Mouse (Mus musculus) forebrain, postnatal 0 days (tissue): ENCODE results near the gene Bsg. TPM values are rescaled to one million over a fixed set of nuclear protein-coding genes. Genes with fewer than 3 reads are reported as not detected.
A peak's percentile ranks its signal among the peaks of the same experiment; 100 is the strongest.
"Not testable (repeated sequence)": the region's sequence is repeated elsewhere in the genome, so short reads cannot be mapped to it uniquely, and the experiment has no call there.

Experiments used
- ATAC-seq: fragments of 200-750 bp; cut with Nextera tagmentation; 2 replicates; pipeline ENCODE4 v1.8.0; 2017; ENCODE audit warnings: mild to moderate bottlenecking, moderate library complexity
- DNase-seq: peaks from one replicate; pipeline ENCODE4 v3.0.0-alpha.2; 2015
- H3K27ac ChIP-seq: fragments of 300-500 bp; sonication (generic); 2 replicates; pipeline ENCODE4 v1.5.1; 2014; ENCODE audit warnings: low read depth, mild to moderate bottlenecking, antibody characterized with exemption, low read length, moderate library complexity, mixed read lengths
- H3K27me3 ChIP-seq: fragments of 300-500 bp; sonication (generic); 2 replicates; pipeline ENCODE4 v1.6.1; 2014; ENCODE audit warnings: mild to moderate bottlenecking, low read length, mixed read lengths; ENCODE audit not compliant: insufficient read depth
- H3K36me3 ChIP-seq: fragments of 300-500 bp; sonication (generic); 2 replicates; pipeline ENCODE4 v1.6.1; 2014; ENCODE audit warnings: mild to moderate bottlenecking, moderate library complexity; ENCODE audit not compliant: insufficient read depth
- H3K4me1 ChIP-seq: fragments of 300-500 bp; sonication (generic); 2 replicates; pipeline ENCODE4 v1.6.1; 2014; ENCODE audit warnings: antibody characterized with exemption; ENCODE audit not compliant: insufficient read depth
- H3K4me2 ChIP-seq: fragments of 300-500 bp; sonication (generic); 2 replicates; pipeline ENCODE4 v1.6.1; 2014; ENCODE audit warnings: low read depth, mild to moderate bottlenecking, moderate library complexity
- H3K4me3 ChIP-seq: fragments of 300-500 bp; sonication (generic); 2 replicates; pipeline ENCODE4 v1.5.1; 2014; ENCODE audit warnings: low read depth, low read length, mixed read lengths
- H3K9ac ChIP-seq: fragments of 300-500 bp; sonication (generic); 2 replicates; pipeline ENCODE4 v1.6.1; 2014; ENCODE audit warnings: mild to moderate bottlenecking
- H3K9me3 ChIP-seq: fragments of 300-500 bp; sonication (generic); 2 replicates; pipeline ENCODE4 v1.6.1; 2016; ENCODE audit warnings: low read length
- CTCF ChIP-seq: sonication (generic); IDR thresholded peaks from 2 replicates; pipeline ENCODE4 v1.5.1; 2016; ENCODE audit warnings: antibody characterized with exemption, control low read depth, low read depth
- WGBS: fragments of 180-500 bp; shearing (Covaris S2); extraction: QIAGEN DNeasy Blood & Tissue Kit; methylation state at CpG from one replicate; pipeline ENCODE4 v1.1.7; 2014; 5-methylcytosine and 5-hydroxymethylcytosine counted together
- polyA plus RNA-seq: library from polyadenylated mRNA; unstranded; fragments of >200 nt; fragmentation: Nextera tagmentation; extraction: Ambion mirVana; gene quantifications from 2 replicates; pipeline ENCODE4 v1.2.1, GENCODE M21; 2015
- total RNA-seq: library from RNA; depleted of rRNA; stranded (reverse); fragments of >200 nt; gene quantifications from 2 replicates; pipeline ENCODE4 v1.2.3, GENCODE M21; 2014

Gene Bsg
- total and polyA plus RNA-seq, 2 experiments from 2014 or later = 960 to 1,046 TPM

- Histone ChIP-seq H3K9ac (no peak overlapping the region), H3K9me3 (no peaks in the 10 kb centered on the region), H3K4me2 (no peak overlapping the region), H3K4me1 (peaks cover 6% of the 10 kb centered on the region; the same call in 1 of the 2 replicates), H3K36me3 (no peaks in the 10 kb centered on the region), H3K27me3 (no peaks in the 10 kb centered on the region), H3K27ac (no peak overlapping the region), H3K4me3 (no peak overlapping the region)
- ATAC-seq (no peak), DNase-seq (no peak)
- TF ChIP-seq CTCF = no peak
- WGBS = 64% methylated on average over 9 of the region's 9 CpGs
These were observed 8.1 kb upstream of the Bsg start for GRCm38 (mm10) chr10:79696129-79696651.

- no peak overlapping the region for H3K4me3 ChIP-seq
- H3K27me3 ChIP-seq = no peaks in the 10 kb centered on the region
- peaks cover 6% of the 10 kb centered on the region; the same call in 1 of the 2 replicates for H3K4me1 ChIP-seq
- WGBS = 76% methylated on average over 6 of the region's 6 CpGs
- H3K4me2 ChIP-seq = no peak overlapping the region
- H3K36me3 ChIP-seq = no peaks in the 10 kb centered on the region
- H3K9me3 ChIP-seq = no peaks in the 10 kb centered on the region
- H3K27ac ChIP-seq = no peak overlapping the region
- ATAC-seq = no peak
- TF ChIP-seq CTCF = no peak
- no peak for DNase-seq
- no peak overlapping the region for H3K9ac ChIP-seq
These were observed 6.4 kb upstream of the Bsg start for GRCm38 (mm10) chr10:79697916-79698315.

GRCm38 (mm10) chr10:79698459-79698858 is 5.8 kb upstream of the Bsg start:
- 92% methylated on average over 6 of the region's 6 CpGs for WGBS
- no peak overlapping the region for H3K27ac ChIP-seq
- TF ChIP-seq CTCF = no peak
- ATAC-seq (no peak), DNase-seq (no peak)
- H3K9me3 ChIP-seq = no peaks in the 10 kb centered on the region
- no peaks in the 10 kb centered on the region for H3K36me3 ChIP-seq
- H3K4me3 ChIP-seq = no peak overlapping the region
- peaks cover 6% of the 10 kb centered on the region; the same call in 1 of the 2 replicates for H3K4me1 ChIP-seq
- no peak overlapping the region for H3K4me2 ChIP-seq
- H3K27me3 ChIP-seq = no peaks in the 10 kb centered on the region
- H3K9ac ChIP-seq = no peak overlapping the region

- Histone ChIP-seq H3K36me3 (no peaks in the 10 kb centered on the region), H3K27me3 (no peaks in the 10 kb centered on the region), H3K4me3 (no peak overlapping the region), H3K4me2 (no peak overlapping the region), H3K27ac (no peak overlapping the region), H3K9me3 (no peaks in the 10 kb centered on the region), H3K9ac (no peak overlapping the region), H3K4me1 (peaks cover 10% of the 10 kb centered on the region)
- ATAC-seq = no peak
- 54% methylated on average over 7 of the region's 7 CpGs for WGBS
- no peak for DNase-seq
- no peak for TF ChIP-seq CTCF
These were observed 3.6 kb upstream of the Bsg start for GRCm38 (mm10) chr10:79700676-79701075.

- no peak overlapping the region for H3K27ac ChIP-seq
- DNase-seq = no peak
- no peak overlapping the region for H3K4me3 ChIP-seq
- no peak for ATAC-seq
- no peak for TF ChIP-seq CTCF
- H3K36me3 ChIP-seq = no peaks in the 10 kb centered on the region
- no peaks in the 10 kb centered on the region for H3K27me3 ChIP-seq
- no peak overlapping the region for H3K4me2 ChIP-seq
- WGBS = 69% methylated on average over 10 of the region's 10 CpGs
- no peak overlapping the region for H3K9ac ChIP-seq
- H3K4me1 ChIP-seq = peaks cover 14% of the 10 kb centered on the region; the same call in 1 of the 2 replicates
- no peaks in the 10 kb centered on the region for H3K9me3 ChIP-seq
These were observed 2.7 kb upstream of the Bsg start for GRCm38 (mm10) chr10:79701443-79702129.

- DNase-seq, ATAC-seq, H3K27me3 ChIP-seq, H3K4me3 ChIP-seq, H3K9ac ChIP-seq, H3K27ac ChIP-seq, H3K9me3 ChIP-seq, H3K36me3 ChIP-seq, H3K4me2 ChIP-seq: not testable (repeated sequence)
- peaks cover 14% of the 10 kb centered on the region; the same call in 1 of the 2 replicates for H3K4me1 ChIP-seq
- WGBS = 92% methylated on average over 3 of the region's 4 CpGs
These were observed 1.3 kb upstream of the Bsg start for GRCm38 (mm10) chr10:79702970-79703369.

- H3K27ac ChIP-seq = peak overlapping the region; percentile 60; the same call in 1 of the 2 replicates
- ATAC-seq = no peak
- H3K4me3 ChIP-seq = peak overlapping the region; percentile 85
- WGBS = 75% methylated on average over 10 of the region's 10 CpGs
- peaks cover 14% of the 10 kb centered on the region; the same call in 1 of the 2 replicates for H3K4me1 ChIP-seq
- no peak; the same call in 1 of the 2 replicates for TF ChIP-seq CTCF
- H3K9me3 ChIP-seq = no peaks in the 10 kb centered on the region
- H3K4me2 ChIP-seq = peak overlapping the region; percentile 77
- H3K9ac ChIP-seq = peak overlapping the region; percentile 41; the same call in 1 of the 2 replicates
- DNase-seq = no peak
- no peaks in the 10 kb centered on the region for H3K36me3 ChIP-seq
- H3K27me3 ChIP-seq = no peaks in the 10 kb centered on the region
These were observed 750 bp upstream of the Bsg start for GRCm38 (mm10) chr10:79703541-79703940.
